Mouse (Mus musculus): Measurements from ENCODE around the gene Mrpl9. TPM values are rescaled to one million over a fixed set of nuclear protein-coding genes. Genes with fewer than 3 reads are reported as not detected.

Mrpl9 gene
- polyA plus RNA-seq, 1 experiment from 2014 or later: 57.4 TPM

DNA sequence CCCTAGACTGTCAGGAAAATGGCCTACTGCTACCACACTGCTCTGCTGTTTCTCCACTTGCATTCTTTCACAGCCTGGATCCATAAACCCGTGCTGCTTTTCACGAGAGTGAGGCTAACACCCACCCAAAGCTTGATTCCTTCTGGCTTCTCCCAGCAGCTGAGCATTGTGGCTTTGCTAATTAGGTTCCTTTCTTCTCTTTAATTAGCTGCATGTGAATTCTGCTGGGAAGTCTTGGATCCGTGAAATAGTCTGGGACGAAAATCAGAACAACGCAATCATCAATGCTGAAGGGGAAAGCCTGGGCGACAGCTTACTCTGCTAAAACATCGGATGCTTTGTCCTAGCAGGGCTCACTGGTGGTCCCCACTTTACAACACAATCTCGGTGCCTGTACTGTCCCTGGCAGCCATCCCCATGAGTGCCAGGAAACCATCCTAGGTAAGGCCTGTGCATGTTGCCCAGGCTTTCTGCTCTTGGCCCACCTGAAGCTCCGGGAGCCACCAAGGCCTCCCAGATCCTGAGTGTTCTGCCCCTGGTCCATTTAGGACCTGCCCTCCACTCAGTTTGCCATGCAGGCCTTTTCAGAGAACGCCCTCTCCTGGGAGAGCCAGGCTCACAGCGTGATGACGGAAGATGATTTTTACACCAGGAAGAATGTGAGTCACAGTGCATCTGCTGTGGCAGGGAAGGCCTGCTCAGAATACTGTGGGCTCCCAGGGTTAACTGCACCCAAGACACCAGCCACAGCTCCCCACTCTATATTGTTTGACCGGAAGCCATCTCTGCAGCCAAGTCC, 22.7 kb downstream of the Mrpl9 start:
- no peaks in the 10 kb centered on the region for H3K27me3 ChIP-seq (replicated peaks)
- no peak for ATAC-seq (ENCODE audit: insufficient number of reproducible peaks, low FRiP score)
- H3K4me2 ChIP-seq: no peak overlapping the region
- WGBS: 70% methylated on average over 13 of the region's 13 CpGs
- H3K27ac ChIP-seq (ENCODE audit: poor library complexity, severe bottlenecking): no peak overlapping the region
- no peak overlapping the region for H3K9ac ChIP-seq
- H3K9me3 ChIP-seq (replicated peaks): no peaks in the 10 kb centered on the region
- peaks cover 5% of the 10 kb centered on the region; the same call in 1 of the 2 replicates for H3K4me1 ChIP-seq (replicated peaks)
- no peak overlapping the region for H3K4me3 ChIP-seq
- H3K36me3 ChIP-seq: no peaks in the 10 kb centered on the region

DNA sequence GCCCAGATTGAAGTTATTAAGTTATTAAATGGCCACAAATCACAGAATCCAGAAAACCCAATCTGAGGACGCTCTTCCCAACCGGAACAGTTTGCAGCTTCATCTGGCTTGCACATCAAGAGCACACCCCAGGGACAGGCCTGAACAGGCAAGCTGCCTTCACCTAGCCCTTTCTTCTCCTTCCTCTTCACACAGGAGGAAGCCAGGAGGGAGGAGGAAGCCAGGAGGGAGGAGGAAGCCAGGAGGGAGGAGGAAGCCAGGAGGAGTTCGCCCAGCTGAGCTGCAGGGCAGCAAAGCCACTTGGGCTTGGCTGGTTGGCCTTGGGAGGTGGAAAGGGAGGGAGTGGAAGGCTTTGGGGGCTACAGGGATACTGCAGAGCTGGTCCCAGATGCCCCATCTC, 25.8 kb downstream of the Mrpl9 start:
- H3K4me3 ChIP-seq: no peak overlapping the region
- H3K4me2 ChIP-seq: no peak overlapping the region
- no peaks in the 10 kb centered on the region for H3K9me3 ChIP-seq (replicated peaks)
- no peaks in the 10 kb centered on the region for H3K27me3 ChIP-seq (replicated peaks)
- H3K4me1 ChIP-seq (replicated peaks): peaks cover 23% of the 10 kb centered on the region
- no peak overlapping the region for H3K27ac ChIP-seq (ENCODE audit: poor library complexity, severe bottlenecking)
- H3K9ac ChIP-seq: no peak overlapping the region
- H3K36me3 ChIP-seq: no peaks in the 10 kb centered on the region
- WGBS: 51% methylated on average over 3 of the region's 3 CpGs
- ATAC-seq (ENCODE audit: insufficient number of reproducible peaks, low FRiP score): no peak

DNA sequence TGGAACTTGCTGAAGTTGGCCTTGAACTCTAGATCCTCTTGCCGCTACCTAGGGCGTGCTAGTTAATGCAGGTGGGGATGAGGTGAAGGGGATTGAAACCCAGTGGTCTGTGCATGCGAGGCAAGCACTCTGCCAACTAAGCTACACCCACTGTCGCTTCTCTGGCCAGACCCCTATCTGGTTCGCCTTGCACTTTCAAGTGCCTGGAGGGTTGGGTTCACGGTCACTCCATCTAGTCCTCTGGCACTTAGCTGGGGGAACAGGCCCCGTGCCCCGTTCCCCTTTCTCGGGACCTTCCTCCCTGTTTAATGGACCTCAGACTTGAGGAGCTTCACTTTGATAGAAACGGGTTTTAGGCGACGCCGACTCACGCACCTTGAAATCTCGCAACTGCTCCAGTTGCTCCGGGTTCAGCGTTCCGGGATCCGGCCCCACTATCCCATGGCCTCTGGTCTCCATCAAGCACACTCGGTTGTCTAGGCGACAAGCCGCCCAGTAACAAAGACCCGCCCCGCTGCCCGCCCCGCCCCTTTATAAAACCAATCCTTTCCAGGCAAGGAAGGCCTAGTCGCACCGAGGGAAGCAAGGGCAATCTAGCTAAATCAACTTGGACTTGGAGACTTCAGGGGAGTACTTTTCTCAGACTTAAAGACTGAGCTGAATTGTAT, 29.5 kb downstream of the Mrpl9 start:
- H3K9me3 ChIP-seq (replicated peaks): no peaks in the 10 kb centered on the region
- no peaks in the 10 kb centered on the region for H3K27me3 ChIP-seq (replicated peaks)
- peaks cover 35% of the 10 kb centered on the region for H3K4me1 ChIP-seq (replicated peaks)
- ATAC-seq (ENCODE audit: insufficient number of reproducible peaks, low FRiP score): peak; percentile 78
- H3K4me3 ChIP-seq: peak overlapping the region; percentile 35
- peak overlapping the region; percentile 76 for H3K4me2 ChIP-seq
- H3K36me3 ChIP-seq: no peaks in the 10 kb centered on the region
- H3K9ac ChIP-seq: peak overlapping the region; percentile 53; the same call in 1 of the 2 replicates
- peak overlapping the region; percentile 71 for H3K27ac ChIP-seq (ENCODE audit: poor library complexity, severe bottlenecking)
- WGBS: 7% methylated on average over 28 of the region's 28 CpGs

DNA sequence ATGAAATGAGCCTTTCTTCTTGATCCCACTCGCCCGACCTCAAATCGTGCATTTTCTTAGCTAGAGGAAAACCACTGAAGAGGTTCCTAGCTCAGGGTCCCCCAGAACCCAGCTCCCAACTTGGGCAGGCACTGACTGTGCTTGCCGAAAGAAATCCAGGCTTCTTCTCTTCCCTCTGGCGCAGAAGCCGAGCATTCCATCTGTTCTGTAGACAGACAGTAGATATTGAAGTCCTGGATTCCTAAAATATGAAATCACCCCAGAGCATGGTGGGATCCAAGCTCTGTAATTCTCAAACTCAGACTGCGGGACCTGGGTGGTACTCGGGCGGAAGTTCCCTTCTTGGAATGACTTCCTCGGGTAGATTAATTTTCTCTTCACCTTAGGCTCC, 30.0 kb downstream of the Mrpl9 start:
- Histone ChIP-seq H3K4me1 (replicated peaks) (peaks cover 36% of the 10 kb centered on the region), H3K27ac (ENCODE audit: poor library complexity, severe bottlenecking) (peak overlapping the region; percentile 71), H3K27me3 (replicated peaks) (peaks cover 2% of the 10 kb centered on the region; the same call in 1 of the 2 replicates), H3K4me3 (peak overlapping the region; percentile 35; the same call in 1 of the 2 replicates), H3K36me3 (no peaks in the 10 kb centered on the region), H3K4me2 (peak overlapping the region; percentile 76), H3K9ac (peak overlapping the region; percentile 53; the same call in 1 of the 2 replicates), H3K9me3 (replicated peaks) (no peaks in the 10 kb centered on the region)
- ATAC-seq (ENCODE audit: insufficient number of reproducible peaks, low FRiP score): no peak
- 30% methylated on average over 10 of the region's 10 CpGs for WGBS

DNA sequence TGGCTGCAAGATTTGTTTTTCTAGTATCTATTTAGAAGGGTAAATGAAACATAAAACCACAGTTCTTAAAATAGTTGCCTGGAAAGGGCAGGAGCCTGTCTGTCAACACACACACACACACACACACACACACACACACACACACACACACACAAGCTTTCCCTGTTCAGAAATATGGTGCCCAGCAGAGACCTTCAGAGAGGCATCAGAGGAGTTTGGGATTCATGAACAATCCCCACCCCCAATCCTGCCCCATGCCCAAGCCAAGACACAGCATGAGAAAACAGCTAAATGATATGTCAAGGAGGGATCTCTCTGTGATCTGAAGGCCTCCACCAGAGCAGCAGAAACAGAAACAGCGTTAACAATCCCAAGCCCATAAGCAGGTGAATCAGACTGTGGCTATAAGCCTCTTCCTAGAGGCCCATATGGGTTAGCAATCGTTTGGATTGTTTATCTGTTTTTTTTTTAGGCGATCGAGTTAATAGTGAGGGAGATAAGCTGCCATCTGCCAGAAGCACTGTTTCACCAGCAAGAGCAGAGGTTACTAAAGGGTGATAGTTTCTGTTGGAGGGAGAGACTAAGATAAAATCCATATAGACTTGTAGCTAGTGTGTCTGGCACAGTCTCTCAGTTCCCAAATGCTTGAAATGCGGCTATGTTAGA, 30.6 kb downstream of the Mrpl9 start:
- H3K9ac ChIP-seq: no peak overlapping the region
- H3K9me3 ChIP-seq (replicated peaks): no peaks in the 10 kb centered on the region
- 31% methylated on average over 5 of the region's 5 CpGs for WGBS
- peaks cover 8% of the 10 kb centered on the region for H3K27me3 ChIP-seq (replicated peaks)
- H3K4me2 ChIP-seq: no peak overlapping the region
- no peak for ATAC-seq (ENCODE audit: insufficient number of reproducible peaks, low FRiP score)
- peak overlapping the region; percentile 29; the same call in 1 of the 2 replicates for H3K27ac ChIP-seq (ENCODE audit: poor library complexity, severe bottlenecking)
- H3K36me3 ChIP-seq: no peaks in the 10 kb centered on the region
- no peak overlapping the region for H3K4me3 ChIP-seq
- H3K4me1 ChIP-seq (replicated peaks): peaks cover 40% of the 10 kb centered on the region

DNA sequence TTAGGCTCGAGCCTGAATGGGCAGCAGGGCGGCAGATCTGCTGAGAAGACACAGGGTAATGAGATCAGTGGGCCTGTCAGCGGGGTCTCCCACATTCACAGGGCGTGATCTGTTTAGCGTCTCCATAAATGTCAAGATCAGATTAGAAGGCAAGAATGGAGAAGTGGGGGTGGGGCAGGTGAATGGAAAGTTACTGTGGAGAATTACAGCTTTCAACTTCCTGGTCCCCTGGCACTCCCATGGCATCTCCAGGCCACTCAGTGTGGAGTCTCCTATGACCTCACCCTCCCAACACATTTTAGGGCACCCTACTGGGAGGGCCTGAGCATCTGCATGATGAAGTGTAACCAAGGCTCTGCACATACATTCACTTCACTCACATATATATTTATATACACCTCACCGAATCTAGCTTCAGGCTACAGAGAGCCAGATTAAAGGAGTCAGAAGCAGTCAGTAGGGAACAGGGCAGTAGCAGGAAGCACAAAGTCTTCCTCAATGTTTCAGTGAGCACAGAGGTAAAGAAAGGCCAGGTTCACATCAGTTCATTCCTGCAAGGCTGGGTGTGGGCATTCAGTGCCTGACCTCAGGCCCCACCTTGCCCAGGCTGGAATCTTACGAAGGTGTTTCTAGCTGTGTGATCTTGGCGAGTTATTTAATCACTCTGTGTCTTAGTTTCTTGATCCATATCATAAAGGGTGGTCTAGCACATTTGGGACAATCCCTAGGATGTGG, 33.4 kb downstream of the Mrpl9 start:
- 40% methylated on average over 8 of the region's 8 CpGs for WGBS
- Histone ChIP-seq H3K9me3 (replicated peaks) (no peaks in the 10 kb centered on the region), H3K4me3 (no peak overlapping the region), H3K4me1 (replicated peaks) (peaks cover 49% of the 10 kb centered on the region), H3K9ac (no peak overlapping the region), H3K27me3 (replicated peaks) (peaks cover 35% of the 10 kb centered on the region), H3K4me2 (no peak overlapping the region), H3K36me3 (no peaks in the 10 kb centered on the region), H3K27ac (ENCODE audit: poor library complexity, severe bottlenecking) (no peak overlapping the region)
- ATAC-seq (ENCODE audit: insufficient number of reproducible peaks, low FRiP score): no peak

DNA sequence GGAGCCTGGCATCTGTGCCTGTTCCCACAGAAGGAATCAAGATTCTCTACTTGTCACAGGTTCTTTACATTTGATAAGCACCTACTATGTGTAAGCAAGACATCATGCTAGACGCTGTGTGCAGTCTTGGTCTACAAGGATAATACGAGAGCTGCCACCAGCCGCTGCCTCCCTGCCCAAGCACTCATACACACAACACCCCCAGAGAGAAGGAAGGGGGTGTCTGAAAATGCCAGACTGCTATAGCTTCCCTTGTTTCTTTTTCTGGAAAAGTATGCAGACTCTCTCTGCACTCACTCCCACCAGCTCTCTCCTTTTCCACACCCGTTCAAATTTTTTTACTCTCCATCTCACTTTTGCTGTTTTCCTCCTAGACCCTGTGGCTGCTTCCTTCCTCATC, 34.3 kb downstream of the Mrpl9 start:
- WGBS: 59% methylated on average over 4 of the region's 4 CpGs
- H3K4me1 ChIP-seq (replicated peaks): peaks cover 50% of the 10 kb centered on the region

DNA sequence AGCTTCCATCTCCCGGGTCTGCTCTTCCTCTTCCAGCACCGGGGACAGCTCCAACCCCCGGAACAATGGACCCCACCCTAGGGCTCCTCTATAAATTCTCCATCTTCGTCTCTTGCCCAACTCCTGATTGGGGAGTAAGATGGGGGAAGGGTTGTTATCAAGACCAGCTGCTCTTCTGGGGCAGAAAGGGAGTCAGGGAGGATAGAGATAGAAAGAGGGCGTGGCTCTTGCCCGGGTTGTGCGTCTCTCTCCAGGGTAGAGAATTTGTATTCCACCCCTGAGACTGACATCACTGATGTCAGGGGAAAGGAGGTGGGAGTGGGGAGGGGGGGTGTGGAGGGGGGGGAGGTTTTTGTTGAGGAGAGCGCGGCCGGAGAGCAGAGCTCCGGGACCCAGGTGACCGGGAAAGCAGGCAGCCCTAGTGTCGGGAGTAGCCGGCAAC, 34.9 kb downstream of the Mrpl9 start, which contains the start of gene Celf3:
Gene Celf3, plus strand, starts transcription at position 315 of the 442 bp plus-strand sequence.
- ATAC-seq (ENCODE audit: insufficient number of reproducible peaks, low FRiP score): no peak; the same call in 1 of the 2 replicates
- Histone ChIP-seq H3K4me3 (no peak within 1 kb of the TSS), H3K27ac (ENCODE audit: poor library complexity, severe bottlenecking) (no peak within 1 kb of the TSS), H3K27me3 (replicated peaks) (peaks cover 35% of the 10 kb centered on the region), H3K9ac (no peak within 1 kb of the TSS), H3K9me3 (replicated peaks) (no peaks in the 10 kb centered on the region), H3K36me3 (no peaks in the 10 kb centered on the region), H3K4me2 (peak within 1 kb of the TSS; percentile 38), H3K4me1 (replicated peaks) (peaks cover 50% of the 10 kb centered on the region)
- WGBS: 2% methylated on average over 14 of the region's 14 CpGs

More for the DNA sequence above, 34.3 kb downstream of the Mrpl9 start:
- Histone ChIP-seq H3K9me3 (replicated peaks) (no peaks in the 10 kb centered on the region), H3K36me3 (no peaks in the 10 kb centered on the region), H3K27me3 (replicated peaks) (peaks cover 35% of the 10 kb centered on the region), H3K27ac (ENCODE audit: poor library complexity, severe bottlenecking) (no peak overlapping the region), H3K4me2 (no peak overlapping the region), H3K4me3 (no peak overlapping the region), H3K9ac (no peak overlapping the region)
- no peak for ATAC-seq (ENCODE audit: insufficient number of reproducible peaks, low FRiP score)

DNA sequence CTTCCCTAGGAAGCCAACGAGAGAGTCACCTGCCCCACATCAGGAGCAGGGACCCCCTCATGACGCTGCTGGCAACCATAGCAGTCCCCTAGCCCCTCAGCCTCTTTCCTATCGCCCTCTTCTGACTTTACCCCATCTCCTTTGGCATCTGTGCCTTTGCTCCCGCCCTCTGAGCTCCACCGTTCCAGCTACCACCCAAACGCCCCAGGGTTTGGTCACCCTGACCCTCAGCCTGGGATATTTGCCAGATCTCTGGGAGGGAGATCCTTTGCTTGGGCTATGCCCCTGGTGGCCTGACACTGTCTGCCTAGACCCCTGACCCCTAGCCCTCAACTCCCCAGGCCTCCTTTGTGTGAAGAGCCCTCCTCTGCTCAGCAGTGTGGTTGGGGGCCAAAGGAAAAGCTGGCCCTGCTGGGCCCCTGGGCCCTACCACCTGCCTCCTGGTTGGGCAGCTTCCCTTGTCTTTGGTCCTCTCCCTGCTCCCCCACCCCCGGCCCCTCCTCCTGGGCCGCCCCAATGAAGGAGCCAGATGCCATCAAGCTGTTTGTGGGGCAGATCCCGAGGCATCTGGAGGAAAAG, 35.6 kb downstream of the Mrpl9 start:
- Histone ChIP-seq H3K36me3 (no peaks in the 10 kb centered on the region), H3K9me3 (replicated peaks) (no peaks in the 10 kb centered on the region), H3K27me3 (replicated peaks) (peaks cover 35% of the 10 kb centered on the region), H3K4me3 (no peak overlapping the region), H3K27ac (ENCODE audit: poor library complexity, severe bottlenecking) (no peak overlapping the region), H3K9ac (no peak overlapping the region), H3K4me2 (no peak overlapping the region; the same call in 1 of the 2 replicates), H3K4me1 (replicated peaks) (peaks cover 45% of the 10 kb centered on the region)
- WGBS: 16% methylated on average over 9 of the region's 9 CpGs
- no peak for ATAC-seq (ENCODE audit: insufficient number of reproducible peaks, low FRiP score)

DNA sequence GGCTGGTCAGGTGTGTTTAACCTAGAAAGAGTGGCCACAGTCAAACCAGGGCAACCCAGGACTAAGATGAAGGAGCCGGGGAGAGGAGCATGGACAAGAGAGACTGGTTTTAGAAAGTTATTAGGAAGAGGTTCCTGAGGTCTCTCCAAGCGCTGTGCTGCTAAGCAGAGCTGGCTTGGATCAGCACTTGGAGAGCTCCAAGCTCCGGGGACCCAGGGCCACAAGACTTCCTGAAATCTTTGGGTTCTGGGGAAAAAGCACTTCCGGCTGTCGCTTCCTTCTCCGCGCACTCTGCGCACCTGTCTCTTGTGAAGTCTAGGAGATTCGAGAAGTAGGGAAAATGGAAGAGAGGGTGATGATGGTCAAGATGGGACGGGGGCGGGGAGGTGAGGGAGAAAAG, 36.4 kb downstream of the Mrpl9 start:
- no peaks in the 10 kb centered on the region for H3K9me3 ChIP-seq (replicated peaks)
- peaks cover 37% of the 10 kb centered on the region for H3K4me1 ChIP-seq (replicated peaks)
- WGBS: 3% methylated on average over 11 of the region's 11 CpGs
- peaks cover 35% of the 10 kb centered on the region for H3K27me3 ChIP-seq (replicated peaks)
- H3K9ac ChIP-seq: no peak overlapping the region
- H3K27ac ChIP-seq (ENCODE audit: poor library complexity, severe bottlenecking): no peak overlapping the region
- H3K4me2 ChIP-seq: peak overlapping the region; percentile 56
- H3K36me3 ChIP-seq: no peaks in the 10 kb centered on the region
- H3K4me3 ChIP-seq: 0 out of 2 replicates have a peak overlapping the region, but pooled peaks have one; percentile 10
- no peak for ATAC-seq (ENCODE audit: insufficient number of reproducible peaks, low FRiP score)

Data from heart, embryonic 12.5 days (tissue).